In genomic region chr4:101715805-101716204, GRCm38 (mm10) we compare ENCODE assay signal across 21 mouse cellular contexts. TPM values are rescaled to one million over a fixed set of nuclear protein-coding genes. Genes with fewer than 3 reads are reported as not detected.
"Had no signal": no experiment of that assay in that cellular context is flagged by ENCODE, and none has a peak within 500 bp of the region (broad histone marks: within the 10 kb centered on the region; RNA-seq: fewer than 3 reads in every experiment).

No protein-coding gene starts in this region.

- ATAC-seq: hindbrain, embryonic 16.5 days; hindbrain, postnatal 0 days; inflammation-experienced regulatory T-cells, adult 6 months; intestine, embryonic 15.5 days; intestine, embryonic 16.5 days; intestine, postnatal 0 days had no signal

- DNase-seq: heart, postnatal 10 days; heart, postnatal 14 days; heart, postnatal 36 days; heart, postnatal 4 days; kidney, adult 11 months; kidney, adult 18-20 months; kidney, adult 2 months; kidney, adult 8-10 months; kidney, adult 9 months; kidney, postnatal 10 days; kidney, postnatal 14 days; kidney, postnatal 25 days; kidney, postnatal 36 days; layer of hippocampus, adult 9-11 months; layer of hippocampus, postnatal 36 days had no signal

RNA-seq across cellular contexts. Expression of gene Lepr, which starts 1.4 kb away (rescaled TPM):
- polyA plus RNA-seq: inflammation-experienced regulatory T-cells, adult 6 months had no signal
